10 mouse cellular contexts compared by ENCODE assay signal in the genomic region with DNA sequence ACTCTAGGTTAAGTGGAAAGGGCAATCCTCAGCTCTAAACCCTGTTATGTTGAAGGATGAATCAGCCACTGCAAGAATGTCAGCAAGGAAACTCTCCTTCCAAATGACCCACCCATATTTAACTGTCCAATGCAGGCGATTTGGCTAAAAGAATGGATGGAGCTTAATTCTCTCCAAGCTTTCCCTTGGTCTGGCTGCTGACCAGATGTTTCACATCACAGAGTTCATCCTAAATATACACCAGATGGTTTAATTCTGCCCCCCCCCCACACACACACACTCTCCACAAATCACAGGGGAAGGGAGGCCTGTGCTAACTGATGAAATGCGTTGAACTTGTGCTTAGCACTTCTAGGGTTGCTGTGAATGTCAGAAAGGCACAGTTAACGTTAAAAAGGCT. TPM values are rescaled to one million over a fixed set of nuclear protein-coding genes. Genes with fewer than 3 reads are reported as not detected.
DNase-seq lines count a peak whose midpoint lies in the region; ATAC-seq and TF ChIP-seq lines count a peak whose summit lies in the region.
"Had no signal": no experiment of that assay in that cellular context is flagged by ENCODE, and none has a peak within 500 bp of the region (broad histone marks: within the 10 kb centered on the region; RNA-seq: fewer than 3 reads in every experiment).

No protein-coding gene starts in this region.

- H3K27me3 ChIP-seq in kidney, embryonic 15.5 days, result no peaks in the 10 kb centered on the region
- H3K27me3 ChIP-seq in embryonic facial prominence, embryonic 10.5 days (replicated peaks; ENCODE audit: low read depth, poor library complexity, severe bottlenecking), result no peaks in the 10 kb centered on the region
- H3K27me3 ChIP-seq in limb, embryonic 14.5 days (ENCODE audit: control insufficient read depth, insufficient read depth, low read length), result no peaks in the 10 kb centered on the region
- H3K27me3 ChIP-seq: liver, embryonic 15.5 days had no signal

- H3K9ac ChIP-seq in kidney, embryonic 15.5 days, result no peak overlapping the region
- no peak overlapping the region for H3K9ac ChIP-seq in limb, embryonic 14.5 days (ENCODE audit: low read depth, low read length, severe bottlenecking)
- H3K9ac ChIP-seq: liver, embryonic 15.5 days had no signal

- H3K36me3 ChIP-seq in kidney, embryonic 15.5 days, result no peaks in the 10 kb centered on the region
- no peaks in the 10 kb centered on the region for H3K36me3 ChIP-seq in embryonic facial prominence, embryonic 10.5 days (replicated peaks)
- H3K36me3 ChIP-seq in limb, embryonic 14.5 days (ENCODE audit: control insufficient read depth, insufficient read depth, low read length), result no peaks in the 10 kb centered on the region
- H3K36me3 ChIP-seq: liver, embryonic 15.5 days had no signal

- no peak overlapping the region; the same call in 1 of the 2 replicates for H3K27ac ChIP-seq in kidney, embryonic 15.5 days
- no peak overlapping the region for H3K27ac ChIP-seq in embryonic facial prominence, embryonic 10.5 days (replicated peaks)
- H3K27ac ChIP-seq in limb, embryonic 14.5 days (replicated peaks; ENCODE audit: low read depth, low read length), result no peak overlapping the region
- H3K27ac ChIP-seq: liver, embryonic 15.5 days had no signal

- whole genome bisulfite sequencing in kidney, embryonic 15.5 days, result 18% methylated on average over 3 of the region's 3 CpGs
- 52% methylated on average over 3 of the region's 3 CpGs for WGBS in embryonic facial prominence, embryonic 10.5 days
- WGBS in limb, embryonic 14.5 days, result 14% methylated on average over 3 of the region's 3 CpGs

- peak; percentile 71 for ATAC-seq in kidney, embryonic 15.5 days (replicated peaks; ENCODE audit: low FRiP score)
- peak; percentile 63; the same call in 1 of the 2 replicates for ATAC-seq in limb, embryonic 14.5 days (ENCODE audit: low FRiP score, low read depth)

- no peak for TF ChIP-seq POLR2A in brain, embryonic 14.5 days (IDR thresholded peaks at IDR 0.05; ENCODE audit: borderline replicate concordance, extremely low read depth, insufficient read depth, insufficient read length, poor library complexity, severe bottlenecking)
- TF ChIP-seq POLR2A in limb, embryonic 14.5 days (IDR thresholded peaks at IDR 0.05; ENCODE audit: borderline replicate concordance, extremely low read depth, insufficient read depth, insufficient read length), result no peak

- no peaks in the 10 kb centered on the region for H3K9me3 ChIP-seq in kidney, embryonic 15.5 days (replicated peaks)
- no peaks in the 10 kb centered on the region for H3K9me3 ChIP-seq in embryonic facial prominence, embryonic 10.5 days
- H3K9me3 ChIP-seq in limb, embryonic 14.5 days (ENCODE audit: control insufficient read depth, low read length), result no peaks in the 10 kb centered on the region
- H3K9me3 ChIP-seq: liver, embryonic 15.5 days had no signal

- H3K4me2 ChIP-seq in kidney, embryonic 15.5 days, result no peak overlapping the region
- H3K4me2 ChIP-seq in limb, embryonic 14.5 days (replicated peaks; ENCODE audit: low read depth, low read length, severe bottlenecking), result no peak overlapping the region
- H3K4me2 ChIP-seq: liver, embryonic 15.5 days had no signal

- H3K4me1 ChIP-seq in kidney, embryonic 15.5 days, result peaks cover 17% of the 10 kb centered on the region
- H3K4me1 ChIP-seq in embryonic facial prominence, embryonic 10.5 days, result peaks cover 17% of the 10 kb centered on the region
- peaks cover 5% of the 10 kb centered on the region; the same call in 1 of the 2 replicates for H3K4me1 ChIP-seq in limb, embryonic 14.5 days (ENCODE audit: control insufficient read depth, insufficient read depth, low read length)
- H3K4me1 ChIP-seq: liver, embryonic 15.5 days had no signal

- H3K4me3 ChIP-seq in kidney, embryonic 15.5 days (replicated peaks), result no peak overlapping the region
- H3K4me3 ChIP-seq in embryonic facial prominence, embryonic 10.5 days, result no peak overlapping the region
- H3K4me3 ChIP-seq in limb, embryonic 14.5 days (replicated peaks; ENCODE audit: low read length), result no peak overlapping the region
- H3K4me3 ChIP-seq: liver, embryonic 15.5 days had no signal

- TF ChIP-seq CTCF in brain, embryonic 14.5 days (IDR thresholded peaks at IDR 0.05; ENCODE audit: borderline replicate concordance, extremely low read depth, insufficient read depth, insufficient read length), result no peak

- DNase-seq in kidney, adult 18-20 months, result no peak
- DNase-seq in brain, embryonic 14.5 days (ENCODE audit: low read depth), result peak; percentile 19
- peak; percentile 63 for DNase-seq in embryonic facial prominence, embryonic 10.5 days (ENCODE audit: low spot score)
- DNase-seq in limb, embryonic 14.5 days (ENCODE audit: low spot score), result peak; percentile 61
- no peak for DNase-seq in testis, postnatal 14 days (ENCODE audit: low spot score)
- no peak for DNase-seq in layer of hippocampus, adult 18-20 months (ENCODE audit: low spot score in 2 of 2)

RNA-seq across cellular contexts. Expression of a gene that starts 21.4 kb away (rescaled TPM):
- not detected in 2 replicates for polyA plus RNA-seq in kidney, embryonic 15.5 days (2015; fragmentation: Nextera tagmentation; extraction: Ambion mirVana)
- 0.10 and 0.11 TPM in 2 replicates for polyA plus RNA-seq in brain, embryonic 14.5 days (2012; rRNA removed)
- 0.24 TPM in 1 of 2 replicates, not detected in the other for polyA plus RNA-seq in embryonic facial prominence, embryonic 10.5 days (2016; fragmentation: Nextera tagmentation; extraction: Ambion mirVana)
- polyA plus RNA-seq in limb, embryonic 14.5 days (2012; rRNA removed), result 0.40 and 0.45 TPM in 2 replicates
- polyA plus RNA-seq in limb, embryonic 14.5 days (2014; fragmentation: Nextera tagmentation; extraction: Ambion mirVana), result 0.23 TPM in 1 of 2 replicates, not detected in the other
- not detected for total RNA-seq in layer of hippocampus, adult 18-20 months (2021)
- total RNA-seq: gastrocnemius, adult 8-10 months had no signal
- polyA plus RNA-seq: heart, embryonic 14.5 days; liver, embryonic 15.5 days had no signal

Comparison
In these comparisons a context has a peak if more than half of its experiments do, and no peak if none do; other contexts are left out.
1. DNase-seq: peak in brain, embryonic 14.5 days (single experiment), embryonic facial prominence, embryonic 10.5 days (single experiment) and limb, embryonic 14.5 days (single experiment); none in kidney, adult 18-20 months (single experiment), testis, postnatal 14 days (single experiment) and layer of hippocampus, adult 18-20 months (0 of 2).